Mouse (Mus musculus) kidney, postnatal 10 days (tissue): ENCODE measurements around the gene Borcs7.

Source experiments
- DNase-seq: peaks from one replicate; pipeline ENCODE4 v3.0.0; 2021; ENCODE audit warnings: mixed read lengths

The Borcs7 gene

DNA sequence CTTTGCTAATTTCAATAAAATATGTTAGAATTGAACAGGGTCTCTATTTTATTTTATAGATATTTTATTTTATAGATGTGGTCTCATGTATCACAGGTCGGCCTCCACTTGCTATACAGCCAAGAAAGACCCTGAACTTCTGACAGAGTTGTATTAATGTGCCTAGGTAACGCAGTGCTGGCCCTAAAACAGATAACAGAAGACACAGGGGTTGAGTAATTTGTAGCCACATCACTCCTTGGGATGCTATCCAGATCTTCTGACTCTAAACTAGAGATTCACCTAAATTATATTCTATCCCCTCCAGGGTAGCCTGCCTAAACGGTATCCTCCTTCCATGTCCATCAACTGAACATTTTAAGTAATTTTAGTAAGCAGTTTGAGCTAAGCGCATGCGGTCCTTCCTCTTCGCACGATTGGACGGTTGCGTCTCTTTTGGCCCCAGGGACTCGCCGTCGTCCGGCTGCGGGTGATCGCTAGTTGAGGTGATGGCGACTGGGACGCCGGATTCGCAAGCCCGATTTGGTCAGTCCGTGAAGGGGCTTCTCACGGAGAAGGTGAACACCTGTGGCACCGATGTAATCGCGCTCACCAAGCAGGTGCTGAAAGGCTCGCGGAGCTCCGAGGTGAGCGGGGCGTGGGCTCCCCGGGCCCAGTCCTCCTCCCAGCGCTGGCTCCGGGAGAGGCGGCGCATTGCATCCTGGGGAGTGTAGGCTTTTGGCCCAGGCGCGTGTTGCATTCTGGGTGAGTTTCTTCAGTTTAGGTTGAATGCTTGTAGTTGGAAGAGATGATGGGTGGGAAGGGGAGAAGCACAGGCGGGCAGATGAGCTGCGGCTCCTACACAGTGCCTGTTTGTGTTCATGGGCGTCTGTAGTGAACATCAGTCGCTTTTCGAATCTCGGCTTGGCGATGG is at the start of gene Borcs7:
Gene Borcs7, plus strand, starts transcription at position 447 of the 913 bp plus-strand sequence.
- peak; percentile 92 for DNase-seq

DNA sequence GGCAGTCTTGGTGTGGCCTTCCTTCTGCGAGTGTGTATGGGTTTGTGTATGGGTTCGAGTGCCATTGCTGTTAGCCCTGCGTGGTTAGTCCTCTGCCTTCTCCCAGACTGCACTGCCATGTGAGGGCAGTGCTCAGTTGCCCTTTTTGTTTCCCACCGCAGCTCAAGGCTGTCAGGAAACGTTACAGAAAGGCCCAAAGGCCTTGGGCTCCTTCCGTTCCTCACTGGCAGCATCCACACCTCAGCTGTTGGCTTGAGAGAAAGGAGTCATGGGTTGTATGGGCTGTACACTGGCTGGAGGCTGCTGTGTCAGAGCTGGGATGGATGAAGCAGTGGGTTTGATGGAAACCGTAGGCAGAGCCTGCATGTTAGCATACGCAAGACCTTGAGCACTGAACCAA is 48.9 kb upstream of the Borcs7 start:
- no peak for DNase-seq

DNA sequence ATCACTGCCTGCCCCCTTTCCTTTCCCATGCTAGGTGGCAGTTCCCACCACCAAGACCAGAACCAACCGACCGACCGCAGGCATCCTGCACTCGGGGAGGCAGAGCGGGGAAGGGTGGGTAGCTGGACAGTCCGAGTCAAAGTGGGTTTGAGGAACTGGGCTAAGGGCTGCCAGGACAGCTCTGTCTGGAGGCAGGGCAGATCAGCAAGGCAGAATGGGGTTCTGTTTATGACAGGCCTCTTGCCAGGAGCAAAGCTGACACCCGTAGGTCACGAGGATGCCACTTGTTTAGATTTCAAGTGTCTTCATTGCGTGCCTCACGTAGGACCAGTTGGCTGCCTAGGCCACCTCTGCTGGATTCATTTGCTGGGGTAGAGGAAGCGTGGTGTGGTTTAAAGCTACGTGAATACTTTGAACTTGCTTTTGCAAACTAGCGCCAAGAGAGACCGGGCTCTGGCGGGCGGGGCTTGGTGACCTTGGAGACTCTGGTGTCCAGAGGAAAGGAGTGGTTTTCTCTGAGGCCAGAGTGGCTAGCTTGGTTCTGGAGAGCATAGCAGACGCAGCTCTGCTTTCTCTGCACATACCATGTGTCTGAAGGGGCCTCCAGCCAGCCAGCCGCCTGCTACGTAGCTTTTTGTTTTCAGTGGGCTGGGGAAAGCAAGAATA is 48.2 kb upstream of the Borcs7 start:
- DNase-seq = peak; percentile 87

DNA sequence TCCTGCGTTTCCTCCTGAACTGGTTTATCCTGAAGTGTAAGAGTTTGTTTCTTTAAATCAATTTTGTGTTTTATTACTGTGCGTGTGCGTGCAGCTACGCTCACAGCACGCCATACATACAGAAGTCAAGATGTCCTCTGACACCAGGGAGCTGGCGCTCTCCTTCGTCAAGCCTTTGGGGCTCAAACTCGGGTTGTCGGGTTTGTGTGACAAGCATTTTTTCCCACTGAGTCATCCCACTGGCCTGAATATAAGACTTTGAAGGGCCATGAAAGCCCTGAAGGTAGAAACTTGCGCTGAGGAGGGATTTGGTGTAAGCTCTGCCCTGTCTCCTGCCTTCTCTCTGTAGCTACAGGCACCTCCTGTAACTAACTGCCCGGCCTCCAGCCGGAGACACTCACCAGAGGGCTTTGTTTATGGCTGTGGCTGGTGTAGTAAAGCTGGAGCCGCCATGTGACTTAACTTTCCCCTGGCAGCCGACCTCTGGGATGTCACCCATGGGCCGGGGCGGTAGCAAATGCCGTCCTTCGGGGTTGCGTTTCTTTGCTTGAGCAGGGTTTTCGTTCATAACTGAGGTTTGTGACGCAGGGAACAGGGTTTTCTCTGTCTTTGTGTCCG is 47.5 kb upstream of the Borcs7 start:
- peak; percentile 42 for DNase-seq

DNA sequence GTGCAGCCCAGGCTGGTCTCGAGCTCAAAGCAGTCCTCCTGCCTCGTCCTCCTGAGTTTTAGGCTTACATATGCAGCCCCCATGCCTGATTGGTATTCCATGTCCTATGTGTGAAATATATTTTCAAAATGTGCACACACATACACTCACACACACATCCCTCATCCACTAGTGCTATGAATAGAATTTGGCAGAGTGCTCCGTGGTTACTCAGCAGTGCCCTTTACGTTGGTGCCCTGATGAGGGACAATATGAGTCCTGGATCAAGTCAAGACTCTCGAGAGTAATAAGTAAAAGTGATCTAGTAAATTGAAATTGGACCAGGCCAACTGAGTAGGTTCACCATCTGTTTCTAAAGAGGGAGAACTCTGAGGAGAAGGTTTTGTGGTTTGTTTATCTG is 46.5 kb upstream of the Borcs7 start:
- DNase-seq = no peak

DNA sequence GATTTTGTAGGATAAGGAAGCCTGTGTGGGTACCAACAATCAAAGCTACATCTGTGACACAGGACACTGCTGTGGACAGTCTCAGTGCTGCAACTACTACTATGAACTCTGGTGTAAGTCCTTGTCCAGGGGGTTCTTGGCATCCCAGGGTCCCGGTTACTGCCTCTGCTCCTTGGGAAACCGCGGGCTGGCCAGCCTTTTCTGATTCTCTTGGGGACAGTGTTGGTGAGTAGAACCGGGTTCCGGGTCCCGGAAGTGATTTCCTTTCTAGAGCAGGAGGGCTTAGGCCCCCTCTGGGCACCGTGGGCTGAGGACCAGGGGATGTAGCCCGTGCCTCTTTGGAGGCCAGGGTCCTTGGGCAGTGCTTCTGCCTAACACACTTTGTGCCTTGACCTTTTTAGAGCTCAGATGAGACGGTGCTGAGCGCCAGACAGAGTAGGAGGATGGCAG is 45.3 kb upstream of the Borcs7 start:
- DNase-seq = peak; percentile 36

DNA sequence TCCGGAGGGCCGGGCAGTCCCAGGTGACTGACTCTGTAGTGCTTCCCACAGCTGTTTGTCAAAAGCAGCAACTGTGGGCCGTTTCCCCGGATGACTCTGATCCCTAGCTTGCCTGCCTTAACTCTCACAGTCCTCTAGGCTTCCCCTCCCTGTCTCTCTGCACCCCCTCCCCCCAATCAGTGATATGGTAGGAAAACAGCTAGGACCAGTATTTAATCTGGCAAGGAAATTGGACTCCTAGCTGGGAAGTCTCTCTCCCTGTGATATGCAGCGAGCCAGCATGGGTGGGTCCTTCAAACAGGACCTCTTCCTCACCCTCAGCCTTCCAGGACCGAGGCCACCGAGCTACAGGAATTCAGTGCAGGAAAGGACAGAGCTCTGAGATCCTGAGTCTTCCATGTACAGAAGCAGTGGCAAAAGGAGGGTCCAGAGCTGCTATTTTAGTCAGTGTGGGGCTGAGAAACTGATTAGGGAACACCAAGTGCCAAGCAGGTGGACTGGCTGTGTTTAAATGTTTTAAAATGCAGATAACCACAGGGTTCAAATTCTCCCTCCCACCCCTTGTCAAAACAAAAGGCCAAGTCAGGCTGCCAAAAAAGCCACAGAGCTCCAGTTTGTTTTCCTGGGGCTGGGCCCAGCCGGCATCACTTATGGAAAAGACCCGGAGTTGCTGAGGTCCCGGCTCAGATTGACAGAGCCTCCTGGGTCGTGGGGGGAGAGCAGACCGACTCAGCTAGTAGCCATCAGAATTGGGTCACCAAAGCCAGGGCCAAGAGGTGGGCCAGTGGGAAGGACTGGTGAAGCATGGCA is 44.7 kb upstream of the Borcs7 start:
- peak; percentile 74 for DNase-seq

DNA sequence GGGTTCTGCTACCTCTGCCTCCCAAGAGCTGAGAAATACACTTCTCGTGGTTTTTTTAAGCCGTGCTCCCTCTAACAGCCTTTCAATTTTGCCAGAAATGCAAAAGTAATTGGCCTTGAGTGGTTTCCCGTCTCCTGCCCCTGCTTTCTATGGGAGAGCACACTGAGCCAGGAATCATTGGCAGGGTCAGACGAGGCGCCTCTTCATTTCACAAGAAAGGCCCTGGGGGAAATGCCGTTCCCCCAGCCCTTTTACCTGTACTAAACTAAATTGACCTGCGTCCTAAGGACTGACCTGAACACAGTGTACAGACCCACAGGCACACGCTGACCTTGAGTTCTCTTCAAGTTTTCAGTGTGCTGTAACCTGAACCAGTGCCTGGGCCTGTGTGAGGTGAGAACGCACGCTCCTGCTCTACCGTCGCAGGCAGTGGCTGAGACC is 43.6 kb upstream of the Borcs7 start:
- DNase-seq = peak; percentile 34

DNA sequence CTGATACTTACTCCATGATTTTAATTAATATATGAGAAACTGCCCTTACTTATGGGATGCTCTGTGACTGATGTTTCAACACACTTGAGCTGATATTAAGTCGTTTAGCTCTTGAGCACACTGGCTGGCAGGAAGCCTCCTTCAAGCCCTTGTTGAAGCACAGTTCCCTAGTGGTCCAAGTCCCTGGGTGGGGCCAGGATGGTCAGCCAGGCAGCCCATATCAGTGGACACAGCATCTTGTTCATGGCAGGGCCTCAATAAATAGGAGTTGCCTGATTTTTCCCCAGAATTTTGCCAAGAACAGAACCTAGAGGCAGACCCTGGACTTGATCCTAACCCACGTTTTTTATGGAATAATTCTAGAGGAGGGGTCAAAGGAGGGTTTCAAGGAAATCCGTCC is 42.5 kb upstream of the Borcs7 start:
- peak; percentile 48 for DNase-seq

DNA sequence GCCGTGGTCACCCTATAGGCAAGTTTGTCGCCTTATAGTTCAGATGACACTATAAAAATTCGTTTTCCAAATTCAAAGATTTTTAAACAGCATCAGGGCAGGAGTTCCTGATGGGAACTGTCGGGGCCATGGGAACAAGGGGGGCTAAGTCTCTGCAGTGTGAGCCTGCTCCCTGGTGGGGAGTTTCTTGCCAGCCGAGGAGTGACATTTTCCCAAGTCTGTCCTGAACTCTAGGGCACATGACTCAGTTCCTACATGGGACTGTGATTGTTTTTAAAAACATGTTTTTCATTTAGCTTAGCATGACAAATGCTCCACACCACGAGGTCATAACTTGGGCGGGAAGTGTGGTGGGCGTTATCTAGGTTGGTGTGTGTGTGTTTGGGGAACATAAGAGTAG is 41.9 kb upstream of the Borcs7 start:
- peak; percentile 51 for DNase-seq

DNA sequence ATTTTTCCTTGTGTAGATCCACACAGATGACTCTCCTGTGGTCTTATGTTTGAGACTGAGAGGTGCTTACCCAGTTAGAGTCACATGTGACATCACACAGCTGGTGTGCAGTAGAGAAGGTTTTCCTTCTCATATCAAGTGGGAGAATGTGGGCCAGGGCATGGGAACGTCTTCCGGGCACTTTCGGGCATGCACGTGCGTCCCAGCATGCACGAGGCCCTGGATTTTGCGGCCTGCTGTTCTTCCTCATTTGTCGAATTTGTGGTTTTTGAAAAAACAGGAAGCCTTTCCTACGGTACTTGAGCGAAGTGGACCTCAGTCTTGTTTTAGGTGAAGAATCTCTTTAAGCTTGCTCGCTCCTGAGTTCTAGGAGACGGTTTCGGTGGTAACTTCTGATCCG is 41.1 kb upstream of the Borcs7 start:
- no peak for DNase-seq

DNA sequence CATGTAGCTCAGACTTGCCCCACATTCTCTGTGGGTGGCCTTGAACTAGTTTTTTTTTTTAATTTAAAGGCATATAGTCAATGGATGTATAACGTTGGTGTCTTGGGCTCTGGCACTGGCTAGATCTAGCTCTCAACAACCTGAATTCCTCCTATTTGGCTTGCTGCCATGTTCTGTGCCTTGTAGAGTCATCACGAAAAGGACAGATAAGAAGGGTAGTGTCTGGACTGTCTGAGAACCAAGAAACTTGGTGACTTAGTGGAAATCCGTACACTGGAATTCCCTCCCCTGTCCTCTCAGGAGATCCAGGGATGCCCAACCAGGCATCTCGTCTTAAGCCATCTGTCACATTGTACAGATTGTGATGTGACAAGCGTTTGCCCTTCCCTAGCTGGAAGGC is 36.5 kb upstream of the Borcs7 start:
- no peak for DNase-seq

DNA sequence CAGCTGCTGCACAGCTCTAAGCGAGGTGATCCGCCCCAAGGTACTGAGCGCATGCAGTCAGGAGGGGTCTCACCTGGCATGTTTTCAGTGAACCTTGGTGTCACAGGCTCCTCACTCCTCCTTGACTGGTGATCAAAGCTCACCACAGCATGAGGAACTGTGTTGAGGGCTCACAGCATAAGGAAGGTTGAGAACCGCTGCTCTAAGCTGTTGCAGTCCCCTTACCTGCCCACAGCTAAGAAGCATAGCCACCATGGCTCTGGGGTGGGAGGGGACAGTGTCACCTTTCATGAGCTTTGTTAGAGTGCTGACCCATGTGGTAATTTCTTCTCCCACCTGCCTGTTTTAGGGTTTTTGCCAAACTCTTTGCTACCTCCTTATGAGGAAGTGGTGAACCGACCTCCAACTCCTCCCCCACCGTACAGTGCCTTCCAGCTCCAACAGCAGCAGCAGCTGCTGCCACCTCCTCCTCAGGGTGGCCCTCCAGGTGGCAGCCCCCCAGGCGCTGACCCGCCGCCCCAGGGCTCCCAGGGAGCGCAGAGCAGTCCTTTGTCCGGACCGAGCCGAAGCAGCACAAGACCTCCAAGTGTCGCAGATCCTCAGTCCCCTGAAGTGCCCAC is 36.0 kb upstream of the Borcs7 start:
- no peak for DNase-seq

DNA sequence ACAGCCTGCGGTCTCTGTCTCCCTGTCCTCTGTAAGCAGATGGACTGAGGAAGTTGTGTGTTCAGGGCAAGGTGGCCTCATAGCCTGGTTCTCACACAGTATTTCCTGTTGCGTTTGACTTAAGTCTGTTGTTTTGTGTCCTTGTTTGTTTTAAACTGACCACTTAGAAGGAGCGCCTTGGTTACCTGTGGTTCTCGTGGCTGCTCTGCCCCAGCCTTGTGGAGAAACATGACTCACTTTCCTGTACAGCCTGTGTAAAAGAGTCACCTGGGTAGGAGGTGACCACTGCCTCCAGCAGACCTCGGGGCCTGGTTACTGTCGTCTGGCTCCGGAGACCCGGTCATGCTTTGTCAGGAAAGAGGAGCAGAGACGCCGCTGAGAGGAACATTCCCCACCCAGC is 34.1 kb upstream of the Borcs7 start:
- no peak for DNase-seq

DNA sequence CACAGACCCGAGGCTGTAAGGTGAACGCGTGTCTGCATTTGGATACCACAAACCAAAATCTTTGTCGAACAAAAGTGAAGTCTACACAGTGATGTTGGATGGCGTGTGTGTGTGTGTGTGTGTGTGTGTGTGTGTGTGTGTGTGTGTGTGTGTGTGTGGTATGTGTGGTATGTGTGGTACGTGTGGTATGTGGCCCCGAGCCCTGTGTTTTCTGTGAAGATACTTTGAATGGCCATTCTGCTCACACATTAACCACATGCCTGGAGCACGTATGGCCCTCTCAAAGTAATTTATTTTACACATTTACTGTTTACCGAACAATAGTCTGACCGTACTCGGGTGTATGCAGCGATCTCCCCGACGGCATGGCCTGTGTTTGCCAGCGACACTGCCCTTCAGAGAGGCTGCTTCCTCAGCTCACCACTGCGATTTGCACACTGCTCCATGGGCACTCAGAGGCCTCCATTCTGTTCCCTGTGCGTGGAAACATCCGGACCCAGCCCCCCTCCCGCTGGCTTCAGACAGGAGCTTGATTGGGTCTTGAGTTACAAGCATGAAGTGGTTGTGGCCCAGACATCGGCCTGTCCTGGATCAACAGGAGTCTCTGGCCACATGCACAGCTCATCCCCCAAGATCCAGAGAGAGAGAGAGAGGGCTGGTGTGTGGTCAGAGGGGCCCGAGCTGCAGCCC is 33.4 kb upstream of the Borcs7 start:
- no peak for DNase-seq

DNA sequence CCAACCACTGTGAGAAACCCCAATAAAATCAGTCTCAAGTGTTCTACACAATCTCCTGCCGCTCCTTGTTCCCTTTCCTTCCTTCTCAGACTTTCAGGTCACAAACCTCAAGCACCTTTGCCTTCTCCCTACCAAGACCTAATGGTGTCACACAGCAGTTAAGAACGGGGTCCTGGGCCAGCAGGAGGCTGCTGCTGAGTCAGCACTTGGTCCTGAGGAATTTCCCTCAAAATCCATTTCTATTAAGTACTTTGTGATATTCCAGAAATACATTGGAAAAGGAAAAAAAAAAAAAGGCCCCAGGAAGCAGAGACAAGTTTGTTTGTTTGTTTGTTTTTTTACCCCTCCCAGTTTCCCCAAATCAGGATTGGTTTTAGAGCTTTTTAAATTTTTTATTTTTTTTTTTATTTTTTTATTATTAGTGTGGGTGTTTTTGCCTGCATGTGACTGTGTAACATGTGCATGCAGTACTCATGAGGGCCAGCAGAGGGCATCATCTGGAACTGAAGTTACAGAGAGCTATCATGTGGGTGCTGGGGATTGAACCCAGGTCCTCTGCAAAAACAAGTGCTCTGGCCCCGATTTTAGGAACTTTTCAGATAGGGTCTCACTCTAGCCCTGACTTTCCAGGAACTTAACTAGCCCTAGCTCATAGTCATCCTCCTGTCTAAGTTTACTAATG is 32.2 kb upstream of the Borcs7 start:
- peak; percentile 66 for DNase-seq

DNA sequence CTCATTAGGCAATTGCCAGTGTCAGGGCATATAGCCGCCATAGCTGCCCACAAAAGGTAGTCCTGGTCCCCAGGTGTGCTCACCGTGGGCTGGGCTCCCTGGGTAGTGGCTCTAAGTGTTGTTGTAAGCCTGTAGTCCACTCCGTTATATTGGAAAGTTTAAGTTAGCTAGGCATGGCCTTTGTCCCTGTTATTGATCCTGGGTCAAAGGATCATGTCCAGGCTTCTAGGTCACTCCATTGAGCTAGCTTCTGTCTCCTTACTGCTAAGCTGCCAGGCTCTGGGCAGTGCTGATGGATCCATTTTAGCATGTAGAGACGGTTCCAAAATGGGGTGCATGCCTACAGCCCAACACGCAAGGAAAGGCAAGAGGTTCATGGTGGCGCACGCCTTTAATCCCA is 31.4 kb upstream of the Borcs7 start:
- DNase-seq = no peak

DNA sequence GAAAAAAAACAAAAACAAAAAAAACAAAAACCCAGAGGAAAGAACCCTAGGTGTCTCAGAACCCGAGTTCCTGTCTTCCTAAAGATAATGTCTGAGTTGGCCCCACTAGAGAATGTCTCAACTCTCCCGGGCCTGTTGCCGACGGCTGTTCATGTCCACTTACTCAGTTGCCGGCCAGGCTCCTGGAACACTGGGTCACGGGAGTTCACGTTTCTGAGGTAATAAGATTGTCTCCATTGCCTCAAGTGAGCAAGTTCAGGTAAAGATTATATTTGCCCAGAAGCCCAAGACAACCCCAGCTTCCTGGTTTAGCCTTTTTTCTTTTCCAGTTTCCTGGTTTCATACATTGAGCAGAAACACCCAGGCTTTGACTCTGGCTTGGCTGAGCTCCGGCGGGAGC is 30.9 kb upstream of the Borcs7 start:
- DNase-seq = no peak

DNA sequence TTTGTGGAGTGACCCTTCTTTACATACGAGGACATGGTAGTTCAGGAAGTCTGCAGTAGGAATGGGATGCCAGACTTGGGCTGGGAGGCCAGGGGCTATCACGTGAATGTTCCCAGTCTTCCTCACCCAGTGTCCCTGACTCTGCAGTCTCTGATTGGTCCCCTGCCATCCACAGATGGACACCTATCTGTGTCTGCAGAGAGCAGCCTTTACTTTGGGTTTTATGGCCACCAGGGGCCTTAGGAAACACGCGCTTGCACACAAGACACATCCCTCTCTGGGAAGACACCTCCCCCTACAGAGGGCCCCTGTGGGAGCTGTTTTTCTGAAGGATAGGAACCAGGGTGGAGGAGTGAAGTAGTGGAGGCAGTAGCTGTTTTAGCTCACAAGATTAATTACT is 28.2 kb upstream of the Borcs7 start:
- DNase-seq = no peak

DNA sequence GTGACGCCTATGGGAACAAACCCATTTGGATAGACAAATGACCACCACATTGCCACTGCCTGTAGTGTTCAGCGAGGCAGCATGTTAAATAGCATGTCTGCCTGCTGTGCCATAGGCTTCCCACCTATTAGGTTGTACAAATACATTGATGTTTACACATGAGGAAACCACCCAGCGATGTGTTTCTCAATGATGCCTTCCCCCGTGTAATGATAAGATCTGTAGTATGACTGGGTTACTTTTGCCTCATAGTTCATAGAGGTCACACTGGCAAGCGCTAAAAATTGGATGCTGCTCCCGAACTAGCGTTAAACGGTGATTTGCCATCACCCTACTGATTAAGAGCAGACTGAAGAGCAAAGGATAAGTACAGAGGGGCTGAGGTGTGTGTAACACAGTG is 27.5 kb upstream of the Borcs7 start:
- DNase-seq = no peak

DNA sequence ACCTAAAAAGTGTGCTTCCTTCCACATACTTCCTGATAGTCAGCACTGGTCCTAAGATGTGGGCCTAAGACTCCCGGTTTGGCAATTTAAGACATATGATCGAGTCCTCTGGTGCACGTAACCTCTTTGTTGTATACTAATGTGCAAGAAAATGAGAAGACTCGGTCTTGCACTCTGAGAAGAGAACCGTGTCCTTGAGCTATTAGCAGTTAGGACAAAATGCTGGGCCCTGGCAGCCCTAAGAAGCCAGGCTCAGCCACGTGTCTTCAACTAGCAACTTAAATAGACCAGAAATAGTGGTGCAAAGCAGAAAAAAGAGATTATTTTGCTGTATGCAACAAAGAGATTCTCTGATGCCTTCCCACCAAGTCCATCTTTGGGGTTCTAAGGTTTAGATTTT is 26.9 kb upstream of the Borcs7 start:
- no peak for DNase-seq
